Mouse (Mus musculus) spleen, postnatal 4 days (tissue): ENCODE measurements around the gene Slc43a2.

Source experiments
- DNase-seq, 2 experiments: peaks; one replicate each; pipeline ENCODE4 v3.0.0; 2022; ENCODE audit warnings: low spot score in 2 of 2

Slc43a2 gene

GRCm38 (mm10) chr11:75531469-75532242, at the start of gene Slc43a2:
TSS of gene Slc43a2 (plus strand) at chr11:75531694.
- peak; percentile 91 to 95 for DNase-seq

- no peak for DNase-seq
Measured at GRCm38 (mm10) chr11:75486192-75486591, 45.3 kb upstream of the Slc43a2 start.

GRCm38 (mm10) chr11:75486601-75487285, 44.8 kb upstream of the Slc43a2 start, which contains the start of gene Prpf8:
TSS of gene Prpf8 (plus strand) at chr11:75486816.
- peak; percentile 97 for DNase-seq

GRCm38 (mm10) chr11:75487496-75487895, 44.0 kb upstream of the Slc43a2 start:
- DNase-seq = no peak

- DNase-seq = no peak
Measured at GRCm38 (mm10) chr11:75494296-75495049, 37.0 kb upstream of the Slc43a2 start.

GRCm38 (mm10) chr11:75498126-75498525, 33.4 kb upstream of the Slc43a2 start:
- no peak for DNase-seq

GRCm38 (mm10) chr11:75508162-75508561, 23.3 kb upstream of the Slc43a2 start:
- DNase-seq = no peak

- no peak for DNase-seq
Measured at GRCm38 (mm10) chr11:75508904-75509303, 22.6 kb upstream of the Slc43a2 start.

- peak in 1 of 2 experiments; percentile 57 for DNase-seq
Measured at GRCm38 (mm10) chr11:75509741-75510626, 21.5 kb upstream of the Slc43a2 start, which contains the start of gene Rilp. TSS of gene Rilp (plus strand) at chr11:75510094.

- DNase-seq = peak; percentile 95 to 98
Measured at GRCm38 (mm10) chr11:75510627-75510993, 20.9 kb upstream of the Slc43a2 start.

GRCm38 (mm10) chr11:75511213-75511612, 20.3 kb upstream of the Slc43a2 start:
- DNase-seq = no peak

GRCm38 (mm10) chr11:75512301-75513018, 19.0 kb upstream of the Slc43a2 start:
- DNase-seq = no peak

GRCm38 (mm10) chr11:75513336-75513735, 18.2 kb upstream of the Slc43a2 start, which contains the start of gene Scarf1:
TSS of gene Scarf1 (plus strand) at chr11:75513540.
- DNase-seq = no peak

- DNase-seq = peak in 1 of 2 experiments; percentile 63
Measured at GRCm38 (mm10) chr11:75515186-75515585, 16.3 kb upstream of the Slc43a2 start.

GRCm38 (mm10) chr11:75519834-75520633, 11.5 kb upstream of the Slc43a2 start:
- no peak for DNase-seq

GRCm38 (mm10) chr11:75521609-75522008, 9.9 kb upstream of the Slc43a2 start:
- no peak for DNase-seq

- DNase-seq = no peak
Measured at GRCm38 (mm10) chr11:75522793-75523192, 8.7 kb upstream of the Slc43a2 start.

- DNase-seq = no peak
Measured at GRCm38 (mm10) chr11:75525531-75526125, 5.9 kb upstream of the Slc43a2 start.

GRCm38 (mm10) chr11:75526943-75527342, 4.6 kb upstream of the Slc43a2 start:
- no peak for DNase-seq
